Mouse (Mus musculus): Measurements from ENCODE around the gene Ripor3.

Ripor3 gene

DNA sequence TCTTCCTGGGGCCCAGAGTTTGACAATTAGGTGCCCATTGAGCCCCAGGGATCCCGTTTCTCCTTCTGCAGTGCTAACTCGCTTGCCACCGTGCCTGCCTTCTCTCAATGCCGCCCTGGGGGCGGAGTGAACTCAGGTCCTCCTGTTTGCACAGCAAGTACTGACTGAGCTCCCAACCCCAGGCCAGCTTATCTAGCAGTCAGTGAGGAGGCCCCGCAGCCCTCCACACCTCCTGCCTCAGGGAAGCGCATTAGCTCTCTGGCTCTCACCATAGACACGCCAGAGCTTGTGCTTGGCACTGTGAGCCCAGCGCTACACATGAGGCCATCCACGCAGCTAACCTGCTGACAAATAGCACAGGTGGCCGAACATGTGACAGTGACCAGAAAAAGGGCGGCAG lies 22.8 kb downstream of the Ripor3 start:
- no peak for DNase-seq (ENCODE audit: low spot score in 2 of 2)

DNA sequence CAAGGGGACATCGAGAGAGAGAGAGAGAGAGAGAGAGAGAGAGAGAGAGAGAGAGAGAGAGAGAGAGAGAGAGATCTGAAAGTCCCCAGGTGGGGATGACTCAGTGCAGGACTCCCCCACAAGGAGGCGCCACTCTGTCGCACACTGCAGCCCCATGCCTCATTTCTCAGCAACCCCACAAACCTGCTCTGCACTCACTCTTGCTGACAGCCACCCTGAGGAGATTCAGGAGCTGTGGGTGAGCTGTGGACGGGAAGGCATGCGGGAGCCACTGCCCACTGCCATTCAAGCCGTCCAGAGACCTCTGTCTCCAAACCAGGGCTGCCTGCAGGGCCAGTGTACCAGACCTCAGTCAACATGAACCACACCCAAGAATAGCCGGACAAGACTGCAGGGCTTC lies 23.7 kb downstream of the Ripor3 start:
- DNase-seq (ENCODE audit: low spot score in 2 of 2): no peak

DNA sequence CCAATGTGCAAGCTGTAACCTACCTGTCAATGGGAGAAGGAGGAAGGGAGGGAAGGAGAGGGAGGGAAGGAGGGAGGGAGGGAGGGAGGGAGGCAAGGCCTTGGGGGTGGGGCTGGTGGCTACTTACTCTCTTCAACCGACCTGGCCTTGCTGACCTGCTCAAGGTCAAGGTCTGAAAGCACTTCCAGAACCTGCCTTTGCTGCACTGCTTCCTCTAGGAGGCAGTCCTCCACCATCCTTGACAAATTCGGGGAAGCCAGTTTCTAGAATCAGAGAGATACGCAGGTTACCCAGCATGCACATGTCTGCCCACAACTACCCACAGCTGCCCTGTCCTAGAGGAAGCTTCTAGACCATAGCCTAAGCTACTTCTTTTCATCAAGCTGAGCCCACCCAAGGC lies 25.5 kb downstream of the Ripor3 start:
- no peak for DNase-seq (ENCODE audit: low spot score in 2 of 2)

DNA sequence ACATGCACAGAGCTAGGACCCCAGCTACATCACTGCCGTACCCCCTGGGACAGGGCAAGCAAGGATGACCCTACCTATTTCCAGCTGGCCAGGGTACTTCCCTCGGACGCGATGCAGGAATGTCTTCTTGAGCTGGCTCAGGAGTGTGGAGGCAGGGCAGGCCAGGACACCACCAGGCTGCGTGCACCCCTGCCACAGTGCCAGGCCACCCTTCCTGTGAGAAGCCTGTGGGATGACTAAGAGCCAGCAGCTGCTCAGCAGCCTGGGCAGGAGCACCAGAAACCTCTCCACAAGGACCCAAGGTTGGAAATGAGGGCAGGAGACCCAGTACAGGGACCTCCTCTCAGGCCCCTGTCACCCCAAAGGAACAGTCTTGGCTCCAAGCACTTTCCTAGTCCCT lies 26.0 kb downstream of the Ripor3 start:
- no peak for DNase-seq (ENCODE audit: low spot score in 2 of 2)

DNA sequence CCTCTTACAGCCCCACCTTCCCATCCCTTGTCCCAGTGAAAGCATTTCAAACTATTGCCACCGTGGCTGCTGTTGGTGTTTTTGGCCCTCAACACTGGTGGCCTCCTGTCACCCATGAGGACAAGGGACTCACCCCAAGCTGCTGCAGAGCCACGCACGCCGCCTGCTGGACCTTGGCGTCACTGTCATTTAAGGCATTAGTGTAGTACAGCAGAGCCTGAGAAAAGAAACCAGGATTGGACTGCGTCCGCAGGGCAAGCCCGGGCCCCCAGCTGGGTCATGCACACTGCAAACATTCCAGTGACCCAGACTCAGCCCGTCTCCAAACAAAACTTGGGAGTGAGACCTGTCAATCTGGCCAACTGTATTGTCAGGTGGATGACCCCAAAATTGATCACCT lies 27.8 kb downstream of the Ripor3 start:
- no peak for DNase-seq (ENCODE audit: low spot score in 2 of 2)

DNA sequence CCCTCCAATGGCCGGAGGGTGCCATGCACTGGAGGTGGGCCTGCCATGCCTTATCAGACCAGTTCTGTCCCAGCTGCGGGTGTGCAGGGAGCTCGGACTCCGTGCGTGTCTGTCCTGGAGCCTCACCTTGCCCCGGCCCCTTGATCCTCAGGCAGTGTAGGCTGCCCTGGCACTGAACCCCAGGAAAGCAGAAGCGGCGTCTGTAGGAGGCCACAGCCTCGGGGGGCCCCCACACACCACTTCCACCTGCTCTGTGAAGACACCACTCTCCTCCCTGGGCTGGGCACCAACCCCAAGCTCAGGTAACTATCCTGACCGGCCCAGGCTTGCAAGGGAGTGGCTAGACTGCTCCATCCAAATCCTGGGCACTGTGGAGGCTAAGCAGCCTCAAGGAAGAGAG lies 30.0 kb downstream of the Ripor3 start:
- no peak for DNase-seq (ENCODE audit: low spot score in 2 of 2)

DNA sequence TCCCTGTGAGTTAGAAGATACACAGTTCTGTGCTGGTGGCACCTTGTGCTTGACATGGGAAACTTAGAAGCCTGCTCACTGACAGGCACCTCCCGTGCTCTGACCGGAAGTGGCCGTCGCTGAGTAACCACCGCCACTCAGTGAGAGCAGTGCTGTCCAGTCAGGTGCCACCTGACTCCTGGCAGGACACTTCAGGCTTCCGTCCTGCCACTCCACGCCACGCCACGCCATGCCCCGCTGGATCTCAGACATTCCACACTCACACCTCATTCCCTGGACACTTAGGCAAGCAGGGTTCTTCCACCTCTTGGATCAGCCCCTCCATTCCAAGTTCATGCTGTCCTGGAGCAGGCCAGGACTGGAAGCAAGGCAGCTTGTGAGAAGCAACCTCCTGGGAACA lies 32.1 kb downstream of the Ripor3 start:
- DNase-seq (ENCODE audit: low spot score in 2 of 2): no peak

DNA sequence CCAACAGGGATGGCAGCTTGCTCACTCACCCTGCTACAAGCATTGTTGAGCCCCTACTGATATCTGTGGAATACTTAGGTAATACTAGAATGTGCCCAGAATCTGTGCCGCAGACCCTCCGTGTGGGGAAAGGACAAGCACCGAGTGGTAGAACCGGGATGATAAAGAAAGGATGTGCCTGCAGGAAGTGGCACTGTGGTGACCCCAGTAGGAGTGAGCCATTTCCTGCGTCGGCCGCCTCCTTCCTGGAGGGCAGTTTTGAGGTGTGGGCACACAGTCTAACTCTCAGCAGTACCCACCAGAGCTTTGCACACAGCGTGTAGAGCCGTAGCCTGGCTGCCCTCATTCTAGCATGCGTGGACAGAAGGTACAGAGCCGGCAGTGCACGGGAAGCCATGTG lies 34.7 kb downstream of the Ripor3 start:
- no peak for DNase-seq (ENCODE audit: low spot score in 2 of 2)

DNA sequence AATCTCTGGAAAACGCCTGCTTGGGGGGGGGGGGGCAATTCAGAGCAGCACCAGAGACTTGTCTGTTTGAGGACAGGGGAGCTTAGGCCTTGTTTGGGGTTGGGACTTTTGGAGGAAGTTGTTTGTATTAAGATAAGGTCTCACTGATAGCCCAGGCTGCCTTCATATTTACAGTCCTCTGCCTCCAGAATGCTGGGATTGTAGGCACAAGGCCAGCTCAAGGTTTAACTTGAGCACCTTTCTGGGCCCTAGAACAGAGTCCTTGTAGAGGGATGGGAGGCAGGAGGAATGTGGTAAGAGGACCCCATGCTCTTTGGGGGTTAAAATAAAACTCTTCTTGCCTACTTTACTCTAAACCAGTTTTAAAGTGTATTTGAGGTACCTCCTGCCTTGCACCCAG lies 37.6 kb downstream of the Ripor3 start:
- no peak for DNase-seq (ENCODE audit: low spot score in 2 of 2)

DNA sequence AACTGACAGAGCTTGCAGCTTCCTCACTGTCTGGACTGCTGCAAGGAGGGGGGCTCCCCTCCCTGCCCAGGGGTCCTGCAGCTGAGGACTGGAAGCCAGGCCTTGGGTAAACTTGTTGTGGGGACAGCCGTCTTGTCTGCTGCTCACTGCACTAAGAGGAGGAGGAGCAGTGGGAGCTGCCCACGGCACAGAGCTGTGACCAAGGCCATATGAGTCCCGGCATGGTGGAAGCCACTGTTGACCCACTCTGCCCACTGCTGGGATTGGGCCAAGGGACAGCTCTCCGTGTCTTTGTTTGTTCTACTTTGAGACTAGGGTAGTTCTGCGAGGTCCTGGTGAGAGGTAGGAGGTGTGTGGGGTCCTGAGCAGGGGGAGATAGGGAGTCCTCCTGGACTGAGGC lies 38.3 kb downstream of the Ripor3 start:
- DNase-seq (ENCODE audit: low spot score in 2 of 2): no peak

DNA sequence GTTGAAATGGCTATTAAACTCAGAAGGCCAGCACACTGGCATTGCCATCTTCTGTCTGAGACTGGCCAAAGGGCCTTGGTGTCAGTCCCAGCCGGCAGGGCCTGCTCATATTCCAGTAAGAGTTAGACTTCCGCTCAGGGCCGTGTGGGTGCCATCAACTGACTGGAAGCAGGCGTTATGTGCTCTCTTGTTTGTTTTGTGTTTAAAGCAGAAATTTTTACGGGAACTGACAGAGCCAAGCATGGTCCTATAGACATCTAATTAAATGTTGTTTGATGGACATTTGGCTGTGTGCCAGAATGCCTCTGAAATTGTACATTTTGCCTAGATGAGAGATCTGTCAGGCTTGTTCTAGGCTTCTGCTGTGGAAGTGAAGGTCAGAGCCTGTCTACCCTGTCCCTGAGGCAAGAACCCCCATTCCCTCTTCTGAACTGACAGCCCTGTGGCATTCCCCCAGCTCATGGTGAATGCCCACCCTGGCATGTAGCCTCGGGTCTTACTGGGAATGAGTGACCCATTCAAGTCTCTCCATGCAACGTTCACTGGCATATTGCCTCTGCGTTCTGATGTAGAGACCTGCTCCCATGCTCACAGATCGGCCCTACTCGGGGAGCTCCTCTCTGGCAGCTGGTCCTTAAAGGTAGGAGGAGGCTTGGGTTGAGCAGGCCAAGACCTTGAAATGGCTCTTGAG lies 40.4 kb downstream of the Ripor3 start:
- DNase-seq (ENCODE audit: low spot score in 2 of 2): no peak

DNA sequence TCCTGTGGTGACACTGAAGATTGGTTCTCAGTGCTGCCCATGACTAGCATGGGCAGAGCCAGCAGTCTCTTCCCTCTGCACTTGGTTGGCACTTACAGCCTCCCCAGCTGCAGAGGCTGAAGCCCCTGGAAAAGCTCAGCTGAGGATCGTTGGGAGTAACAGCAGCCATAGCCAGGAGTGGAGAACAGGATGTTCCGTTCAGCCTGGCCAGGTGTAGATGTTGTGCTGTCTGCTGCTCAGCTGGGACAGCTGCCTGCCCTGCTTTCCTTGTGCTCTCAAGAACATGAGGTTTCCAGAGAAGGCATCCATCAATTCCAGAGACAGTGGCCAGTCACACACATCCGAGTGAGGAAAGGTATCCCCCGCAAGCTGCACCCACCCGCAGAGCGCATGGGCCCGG lies 41.9 kb downstream of the Ripor3 start:
- DNase-seq (ENCODE audit: low spot score in 2 of 2): no peak

DNA sequence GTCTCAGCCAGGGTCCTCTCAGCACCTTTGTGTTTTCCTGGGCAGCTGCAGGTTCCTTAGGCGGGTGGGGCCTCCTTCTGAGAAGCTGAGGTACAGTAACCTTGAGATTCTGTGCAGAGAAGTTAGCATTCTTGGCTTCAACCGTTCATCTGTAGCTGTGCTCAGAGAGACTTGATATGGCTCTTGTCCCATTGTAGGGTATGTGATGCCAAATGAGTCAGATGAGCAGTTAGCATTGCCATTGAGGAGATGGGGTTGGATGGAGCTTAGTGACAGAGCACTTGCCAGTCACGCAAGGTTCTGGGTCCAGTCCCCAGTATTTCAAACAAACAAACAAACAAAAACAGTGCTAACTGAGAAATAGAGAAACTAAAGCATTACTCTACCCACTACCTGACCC lies 44.5 kb downstream of the Ripor3 start:
- DNase-seq (ENCODE audit: low spot score in 2 of 2): no peak

DNA sequence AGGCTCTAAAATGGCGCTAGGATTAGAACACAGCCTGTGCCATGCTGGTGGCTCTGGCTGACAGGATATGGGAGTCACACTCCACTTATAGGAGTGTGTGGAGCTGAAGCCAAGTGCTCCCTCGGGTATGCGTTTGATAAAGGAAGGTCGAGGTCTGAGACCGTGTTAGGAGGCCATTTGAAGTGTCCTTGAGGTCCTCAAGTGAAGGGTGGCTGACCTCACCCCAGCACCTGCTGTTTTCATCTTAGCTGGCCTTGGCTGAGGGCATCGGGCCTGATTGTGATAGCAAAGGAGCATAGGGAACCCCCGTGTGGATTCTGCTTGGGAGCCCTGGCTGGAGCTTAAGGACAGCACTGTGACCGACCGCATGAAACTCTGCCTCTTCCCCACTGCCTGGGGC lies 46.1 kb downstream of the Ripor3 start:
- DNase-seq (ENCODE audit: low spot score in 2 of 2): no peak

DNA sequence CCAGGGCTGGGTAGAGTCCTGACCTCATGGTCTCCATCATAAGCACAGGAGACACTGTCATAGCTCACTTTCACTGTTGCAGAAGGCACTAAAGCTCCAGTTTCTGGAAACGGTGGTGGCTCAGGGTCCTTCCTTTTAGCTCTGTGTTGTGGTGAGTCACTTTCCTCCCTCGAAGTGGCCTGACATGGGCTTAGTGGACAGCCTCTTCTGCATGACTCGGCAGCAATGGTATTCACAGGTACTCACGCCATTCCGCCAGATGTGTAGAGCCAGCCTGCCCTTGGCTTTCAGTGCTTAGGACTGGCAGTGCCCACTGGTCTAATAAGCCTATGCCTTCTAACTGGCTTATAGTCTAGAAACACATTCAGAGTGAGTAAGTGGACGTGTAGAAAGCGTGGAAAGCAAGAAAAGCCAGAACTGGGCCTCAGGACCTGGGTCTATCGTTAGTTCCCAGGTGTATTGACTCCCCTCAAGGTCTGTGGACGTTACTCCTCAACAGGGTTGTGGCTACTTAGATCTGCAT lies 46.6 kb downstream of the Ripor3 start:
- DNase-seq (ENCODE audit: low spot score in 2 of 2): no peak

DNA sequence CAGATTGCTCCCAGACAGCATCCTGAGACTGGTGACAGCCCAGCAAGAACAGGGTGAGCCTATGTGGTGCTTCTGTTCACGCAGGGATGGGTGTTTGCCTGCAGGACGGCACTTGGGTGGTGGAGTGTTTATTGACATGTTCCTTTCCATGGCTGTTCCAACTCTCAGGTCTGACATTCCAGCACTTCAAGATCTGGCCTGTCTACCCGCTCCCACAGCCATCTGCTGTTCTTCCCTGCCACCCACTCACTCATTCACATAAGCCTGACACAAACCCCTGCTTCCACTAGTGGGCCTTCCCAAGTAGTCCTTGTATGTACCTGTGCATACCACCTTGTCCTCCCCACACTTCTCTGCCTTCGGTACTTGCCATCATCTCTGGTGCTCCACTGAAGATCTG lies 47.2 kb downstream of the Ripor3 start:
- peak; percentile 55 to 60 for DNase-seq (ENCODE audit: low spot score in 2 of 2)

DNA sequence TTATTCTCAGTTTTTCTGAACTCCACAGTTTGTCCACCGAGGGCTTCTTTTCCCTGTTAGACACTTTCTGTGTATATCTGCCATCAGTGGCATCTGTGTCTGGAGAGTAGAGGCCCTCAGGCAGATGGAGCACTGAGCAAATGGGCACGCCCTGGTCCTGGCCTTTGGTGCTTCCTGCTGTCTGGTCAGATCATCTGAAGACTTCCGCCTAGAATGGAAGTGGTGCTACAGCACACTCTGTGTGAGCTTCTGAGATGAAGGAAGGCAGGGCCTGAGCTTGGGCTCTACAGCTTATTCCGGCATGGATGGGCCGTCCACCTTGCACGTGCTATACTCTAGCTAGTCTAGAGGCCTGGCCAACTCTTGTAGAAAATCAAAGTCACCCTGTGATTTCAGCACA lies 48.1 kb downstream of the Ripor3 start:
- DNase-seq (ENCODE audit: low spot score in 2 of 2): no peak

DNA sequence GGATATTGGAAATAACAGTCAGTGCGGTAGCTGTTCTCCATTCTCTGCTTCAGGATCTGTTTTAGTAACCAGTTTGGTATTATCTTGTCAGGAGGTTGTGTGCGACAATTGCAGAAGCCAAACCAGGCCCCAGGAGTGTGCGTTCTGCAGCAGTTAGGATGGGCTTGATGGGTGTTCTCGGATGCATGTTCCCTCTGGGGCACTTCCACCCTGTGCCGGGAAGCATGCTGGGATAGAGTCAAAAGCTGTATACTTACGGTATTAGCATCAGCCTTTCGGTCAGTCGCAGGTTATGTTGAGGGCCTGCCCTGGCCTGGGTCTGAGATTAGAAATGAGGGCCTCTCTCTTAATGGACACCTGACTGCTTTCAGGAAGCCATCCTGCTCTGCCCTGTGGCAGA lies 49.8 kb downstream of the Ripor3 start:
- no peak for DNase-seq (ENCODE audit: low spot score in 2 of 2)

DNA sequence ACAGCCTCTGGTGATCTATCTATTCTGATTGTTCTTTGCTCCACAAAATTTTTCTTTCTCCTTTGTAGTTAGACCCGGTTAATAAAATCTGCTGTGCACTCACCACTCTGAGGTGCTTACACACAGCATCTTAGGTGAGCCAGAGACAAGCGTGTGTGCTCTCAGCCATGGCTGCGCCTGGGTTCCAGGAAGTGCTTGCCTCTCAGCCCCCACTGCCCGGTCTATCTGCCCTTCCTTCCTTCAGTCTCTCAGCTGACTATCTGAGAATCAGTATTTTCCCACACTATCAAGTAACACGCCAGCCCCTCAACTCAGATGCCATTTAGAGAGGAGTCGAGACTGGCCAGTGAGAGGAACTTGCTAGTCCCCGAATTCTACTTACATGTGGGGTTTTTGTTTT lies 50.4 kb downstream of the Ripor3 start:
- DNase-seq (ENCODE audit: low spot score in 2 of 2): no peak

DNA sequence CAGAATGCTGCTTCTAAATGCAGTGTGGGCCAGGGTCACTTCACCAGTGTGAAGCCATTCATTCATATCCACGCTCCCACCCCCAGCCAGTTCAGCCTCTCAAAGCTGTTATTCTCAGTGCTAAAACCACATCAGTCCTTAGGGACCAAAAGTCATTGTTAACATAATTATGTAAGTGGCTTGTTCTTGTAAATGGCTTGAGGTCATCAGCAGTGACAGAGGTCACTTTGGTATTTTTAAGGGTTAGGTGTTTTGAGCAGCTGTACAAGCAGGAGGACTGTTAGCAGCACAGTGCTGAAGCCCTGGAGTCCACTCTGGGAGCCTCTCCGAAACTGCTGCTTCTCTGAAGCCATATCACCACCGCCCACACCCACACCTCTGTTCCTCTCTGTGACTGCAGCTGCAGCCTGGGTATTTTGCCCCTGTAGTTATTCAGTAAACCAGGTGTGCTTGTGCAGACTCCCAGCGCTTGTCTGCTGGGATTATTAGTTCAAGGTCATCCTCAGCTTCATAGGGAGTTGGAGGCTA lies 51.0 kb downstream of the Ripor3 start:
- no peak for DNase-seq (ENCODE audit: low spot score in 2 of 2)

DNA sequence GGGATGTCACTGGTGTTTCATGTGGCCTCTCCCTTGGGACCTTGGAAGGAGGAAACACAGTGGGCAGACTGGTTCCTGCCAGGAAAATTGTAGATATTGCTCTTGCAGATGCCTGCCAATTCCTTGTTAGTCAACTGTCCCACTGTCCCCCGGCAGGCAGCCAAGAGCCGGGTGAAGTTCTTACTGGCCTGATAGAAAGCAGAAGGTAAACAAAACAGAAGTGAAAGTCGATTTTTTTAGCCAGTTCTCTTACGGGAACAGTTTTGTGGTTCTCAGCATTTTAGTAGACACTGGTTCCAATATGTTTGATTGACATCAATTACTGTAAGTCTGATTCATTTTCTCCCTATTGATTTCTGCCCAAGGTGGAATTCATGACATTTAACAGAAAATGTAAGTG lies 51.6 kb downstream of the Ripor3 start:
- DNase-seq (ENCODE audit: low spot score in 2 of 2): peak in 1 of 2 experiments; percentile 50

DNA sequence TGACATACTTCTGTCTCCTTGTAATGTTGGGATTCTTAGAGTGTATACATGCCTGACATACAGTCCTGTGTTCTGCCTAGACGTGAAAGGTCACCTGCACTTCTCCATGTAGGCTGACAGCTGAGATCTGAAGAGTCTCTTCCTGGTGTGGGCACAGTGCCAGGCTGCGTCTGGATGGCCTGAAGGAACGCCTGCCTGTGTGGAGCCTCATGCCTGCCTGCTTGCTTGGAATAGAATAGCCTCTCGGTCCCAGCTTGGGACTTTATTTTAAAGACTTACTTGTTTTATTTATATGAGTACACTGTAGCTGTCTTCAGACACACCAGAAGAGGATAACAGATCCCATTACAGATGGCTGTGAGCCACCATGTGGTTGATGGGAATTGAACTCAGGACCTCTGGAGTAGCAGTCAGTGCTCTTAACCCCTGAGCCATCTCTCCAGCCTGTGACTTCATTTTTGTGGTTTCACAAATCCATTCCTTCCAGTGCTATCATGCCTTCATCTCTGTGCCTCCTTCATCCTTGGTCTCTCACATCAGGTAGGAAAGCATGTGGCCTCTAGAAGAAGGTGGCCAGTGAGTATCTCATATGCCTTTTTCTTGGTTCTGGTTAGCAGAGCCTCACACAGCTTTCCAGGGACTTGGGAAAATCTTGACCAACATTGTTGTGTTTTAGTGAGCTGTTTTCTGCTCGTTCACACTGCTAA lies 52.2 kb downstream of the Ripor3 start:
- DNase-seq (ENCODE audit: low spot score in 2 of 2): no peak

DNA sequence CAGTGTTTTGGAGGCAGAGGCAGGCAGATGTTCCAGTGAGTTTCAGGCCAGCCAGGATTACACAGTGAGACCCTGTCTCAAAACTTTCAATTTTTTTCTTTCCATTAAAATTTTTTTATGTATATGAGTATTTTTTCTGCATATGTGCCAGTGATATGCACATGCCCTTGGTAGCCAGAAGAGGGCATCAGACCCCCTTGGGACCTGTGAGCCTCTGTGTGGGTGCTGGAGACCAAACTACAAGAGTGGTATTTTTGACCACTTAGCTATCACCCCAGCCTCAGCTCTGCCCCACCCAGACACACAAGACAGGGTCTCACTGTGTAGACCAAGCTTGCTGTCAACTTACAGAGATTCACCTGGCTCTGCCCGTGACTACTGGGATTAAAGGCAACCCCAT lies 52.9 kb downstream of the Ripor3 start:
- no peak for DNase-seq (ENCODE audit: low spot score in 2 of 2)

All from right cerebral cortex, postnatal 36 days (tissue).